Mouse (Mus musculus) lung, adult 2 months (tissue): ENCODE measurements around the gene Gm20390. TPM values are rescaled to one million over a fixed set of nuclear protein-coding genes. Genes with fewer than 3 reads are reported as not detected.
A peak's percentile ranks its signal among the peaks of the same experiment; 100 is the strongest.

Source experiments
- DNase-seq: peaks from one replicate; pipeline ENCODE4 v3.0.0; 2022
- H3K4me1 ChIP-seq: fragments of 200-500 bp; 2 replicates; pipeline ENCODE4 v1.6.1; 2011; ENCODE audit warnings: low read length; ENCODE audit not compliant: control insufficient read depth, insufficient read depth
- H3K4me3 ChIP-seq: fragments of 200-500 bp; replicated peaks from 2 replicates; pipeline ENCODE3; 2011; ENCODE audit warnings: low read depth, mild to moderate bottlenecking, control low read depth, low read length; ENCODE audit errors: extremely low read depth
- CTCF ChIP-seq: fragments of 200-500 bp; IDR thresholded peaks from 2 replicates; pipeline ENCODE4 v1.5.1; 2011; ENCODE audit warnings: mild to moderate bottlenecking, low read length, control low read depth; ENCODE audit not compliant: insufficient read depth
- POLR2A ChIP-seq: fragments of 200-500 bp; IDR thresholded peaks from 2 replicates; pipeline ENCODE4 v1.6.1; 2011; ENCODE audit warnings: low read depth, mild to moderate bottlenecking, control low read depth, low read length, borderline replicate concordance; ENCODE audit errors: extremely low read depth
- WGBS: fragments of 180-500 bp; shearing (Covaris S2); methylation state at CpG from one replicate; pipeline ENCODE4 v1.1.7; 2018; 5-methylcytosine and 5-hydroxymethylcytosine counted together
- polyA plus RNA-seq: library from polyadenylated mRNA; depleted of rRNA; stranded (reverse); fragments of >200 nt; gene quantifications from 2 replicates; pipeline ENCODE4 v1.2.3, GENCODE M21; 2012

Gene Gm20390
- polyA plus RNA-seq, 1 experiment: 8.5 TPM

DNA sequence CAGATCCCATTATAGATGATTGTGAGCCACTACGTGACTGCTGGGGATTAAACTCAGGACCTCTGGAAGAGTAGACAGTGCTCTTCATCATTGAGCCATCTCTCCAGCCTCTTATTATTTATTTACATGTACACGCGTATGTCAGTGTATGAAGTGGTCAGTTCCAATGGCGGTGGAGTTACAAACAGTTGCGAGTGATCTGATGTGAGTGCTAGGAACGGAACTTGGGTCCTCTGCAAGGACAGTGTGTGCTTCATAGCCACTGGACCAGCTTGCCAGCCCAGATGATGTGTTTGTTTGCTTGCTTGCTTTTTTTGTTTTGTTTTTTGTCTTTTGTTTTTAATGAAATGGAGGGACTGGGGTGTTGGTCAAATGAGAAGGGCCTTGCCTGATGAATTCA lies 1.1 kb upstream of the Gm20390 start:
- no peak for TF ChIP-seq CTCF
- no peak for TF ChIP-seq POLR2A
- DNase-seq: no peak
- 92% methylated on average over 6 of the region's 6 CpGs for WGBS
- Histone ChIP-seq H3K4me3 (no peak overlapping the region), H3K4me1 (0 out of 2 replicates have a peak, but pooled peaks cover 2% of the 10 kb centered on the region)

- 32% methylated on average over 6 of the region's 6 CpGs for WGBS
- TF ChIP-seq POLR2A (no peak), CTCF (no peak)
- Histone ChIP-seq H3K4me1 (0 out of 2 replicates have a peak, but pooled peaks cover 2% of the 10 kb centered on the region), H3K4me3 (no peak overlapping the region)
- DNase-seq: no peak
These were observed 695 bp upstream of the Gm20390 start for GRCm38 (mm10) chr11:93968848-93969128.

- DNase-seq: no peak
- Histone ChIP-seq H3K4me1 (0 out of 2 replicates have a peak, but pooled peaks cover 2% of the 10 kb centered on the region), H3K4me3 (peak overlapping the region; percentile 92)
- 4% methylated on average over 11 of the region's 11 CpGs for WGBS
- TF ChIP-seq CTCF: no peak
- TF ChIP-seq POLR2A: no peak
These were observed 712 bp downstream of the Gm20390 start for GRCm38 (mm10) chr11:93967381-93967780.

GRCm38 (mm10) chr11:93965391-93965790 lies 2.7 kb downstream of the Gm20390 start:
- no peak for DNase-seq
- H3K4me3 ChIP-seq: no peak overlapping the region
- H3K4me1 ChIP-seq: 0 out of 2 replicates have a peak, but pooled peaks cover 2% of the 10 kb centered on the region
- TF ChIP-seq CTCF: no peak
- no peak for TF ChIP-seq POLR2A
- 86% methylated on average over 6 of the region's 6 CpGs for WGBS

DNA sequence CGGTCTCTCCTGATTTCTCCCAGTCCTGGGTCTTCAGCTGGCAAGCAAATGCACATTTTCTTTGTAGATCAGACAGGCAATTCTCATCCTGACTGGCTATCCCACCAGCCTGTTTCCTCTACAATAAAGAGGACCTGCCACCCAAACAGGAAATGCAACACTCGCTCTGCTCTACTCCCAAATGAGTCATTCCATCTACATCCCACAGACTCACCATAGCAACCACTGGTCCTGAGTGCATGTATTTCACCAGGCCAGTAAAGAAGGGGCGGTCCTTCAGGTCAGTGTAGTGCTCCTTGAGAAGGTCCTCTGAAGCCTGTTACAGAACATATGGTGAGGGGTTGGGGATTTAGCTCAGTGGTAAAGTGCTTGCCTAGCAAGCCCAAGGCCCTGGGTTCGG lies 5.1 kb downstream of the Gm20390 start:
- no peak for TF ChIP-seq CTCF
- no peak for TF ChIP-seq POLR2A
- WGBS: 75% methylated on average over 4 of the region's 4 CpGs

DNA sequence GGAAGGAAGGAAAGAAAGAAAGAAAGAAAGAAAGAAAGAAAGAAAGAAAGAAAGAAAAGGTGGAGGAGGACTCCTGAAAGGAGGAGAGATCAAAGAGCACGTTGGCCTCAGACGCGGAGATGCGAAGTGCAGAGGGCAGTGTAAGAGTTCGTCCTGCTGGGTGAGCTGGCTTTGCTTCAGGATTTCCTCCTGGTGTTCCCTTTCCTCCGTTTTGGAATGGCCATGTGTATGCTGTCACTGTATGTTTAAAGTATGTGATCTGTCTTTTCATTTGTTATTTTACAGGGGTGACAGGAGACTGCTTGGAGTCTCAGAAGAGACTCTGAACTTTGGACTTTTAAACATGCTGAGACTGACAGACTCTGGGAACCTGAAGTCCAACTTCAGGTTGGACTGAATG lies 6.6 kb downstream of the Gm20390 start:
- TF ChIP-seq POLR2A (no peak), CTCF (no peak)
- DNase-seq: no peak
- 77% methylated on average over 6 of the region's 6 CpGs for WGBS
- Histone ChIP-seq H3K4me3 (no peak overlapping the region), H3K4me1 (peaks cover 3% of the 10 kb centered on the region)

More for the DNA sequence above, 5.1 kb downstream of the Gm20390 start:
- no peaks in the 10 kb centered on the region for H3K4me1 ChIP-seq
- H3K4me3 ChIP-seq: no peak overlapping the region
- DNase-seq: no peak

- no peak for DNase-seq
- H3K4me1 ChIP-seq: peaks cover 13% of the 10 kb centered on the region
- no peak overlapping the region for H3K4me3 ChIP-seq
- TF ChIP-seq CTCF: no peak
- TF ChIP-seq POLR2A: no peak
- 80% methylated on average over 4 of the region's 4 CpGs for WGBS
These were observed 10.3 kb downstream of the Gm20390 start for GRCm38 (mm10) chr11:93957746-93958145.

DNA sequence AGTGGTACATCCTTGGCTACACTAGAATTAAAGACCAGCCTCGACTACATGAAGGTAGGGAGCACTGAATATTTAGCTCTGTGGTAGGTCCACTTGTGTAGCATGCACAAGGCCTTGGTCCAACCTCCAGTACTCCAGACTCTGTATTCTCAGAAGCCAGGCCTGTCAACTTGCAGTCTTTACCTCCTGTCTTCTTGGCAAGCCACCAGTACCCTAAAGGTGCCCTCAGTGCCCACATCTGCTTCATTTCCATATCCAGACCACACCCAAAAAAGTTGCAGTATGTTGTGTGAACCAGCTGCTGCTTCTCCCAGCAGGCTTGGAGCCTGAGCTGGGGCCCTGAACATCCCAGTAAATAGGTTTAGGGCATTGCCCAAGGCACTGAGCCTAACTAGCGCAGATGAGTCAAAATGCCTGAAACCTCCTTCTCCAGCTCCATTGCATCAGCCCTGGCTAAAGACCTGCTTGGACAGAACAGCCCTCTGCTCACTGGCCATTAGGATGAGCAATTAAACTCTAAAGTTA lies 11.0 kb downstream of the Gm20390 start:
- WGBS: 81% methylated on average over 2 of the region's 2 CpGs
- peaks cover 13% of the 10 kb centered on the region for H3K4me1 ChIP-seq
- DNase-seq: no peak
- no peak overlapping the region for H3K4me3 ChIP-seq
- TF ChIP-seq CTCF: no peak
- no peak for TF ChIP-seq POLR2A

- under 1% methylated on average over 6 of the region's 6 CpGs for WGBS
- no peak for TF ChIP-seq POLR2A
- no peak for TF ChIP-seq CTCF
- DNase-seq: no peak
- Histone ChIP-seq H3K4me1 (peaks cover 13% of the 10 kb centered on the region), H3K4me3 (peak within 1 kb of the TSS; percentile 81)
These were observed 11.9 kb downstream of the Gm20390 start, which contains the start of gene Nme2 for GRCm38 (mm10) chr11:93956159-93956558. Nme2 (minus strand) TSS chr11:93956259.

GRCm38 (mm10) chr11:93955256-93956150 lies 12.6 kb downstream of the Gm20390 start:
- peak; percentile 92 for DNase-seq
- peaks cover 13% of the 10 kb centered on the region for H3K4me1 ChIP-seq
- peak overlapping the region; percentile 81 for H3K4me3 ChIP-seq
- under 1% methylated on average over 67 of the region's 67 CpGs for WGBS
- TF ChIP-seq CTCF (no peak), POLR2A (peak; percentile 66; the same call in 1 of the 2 replicates)
